Mouse (Mus musculus) ES-E14 (cell line): Measurements from ENCODE around the gene Cdhr4.

Source experiments
- HCFC1 ChIP-seq: IDR thresholded peaks from 2 replicates; pipeline ENCODE4 v1.6.1; 2012; ENCODE audit warnings: low read length, inconsistent platforms, borderline replicate concordance; ENCODE audit not compliant: insufficient read depth
- MAFK ChIP-seq: IDR thresholded peaks from 2 replicates; pipeline ENCODE4 v1.6.1; 2014; ENCODE audit warnings: mild to moderate bottlenecking, low read depth, low read length, inconsistent platforms; ENCODE audit not compliant: insufficient read depth
- ZNF384 ChIP-seq: IDR thresholded peaks from 2 replicates; pipeline ENCODE4 v1.6.1; 2012; ENCODE audit warnings: low read depth, low read length, inconsistent platforms

DNA sequence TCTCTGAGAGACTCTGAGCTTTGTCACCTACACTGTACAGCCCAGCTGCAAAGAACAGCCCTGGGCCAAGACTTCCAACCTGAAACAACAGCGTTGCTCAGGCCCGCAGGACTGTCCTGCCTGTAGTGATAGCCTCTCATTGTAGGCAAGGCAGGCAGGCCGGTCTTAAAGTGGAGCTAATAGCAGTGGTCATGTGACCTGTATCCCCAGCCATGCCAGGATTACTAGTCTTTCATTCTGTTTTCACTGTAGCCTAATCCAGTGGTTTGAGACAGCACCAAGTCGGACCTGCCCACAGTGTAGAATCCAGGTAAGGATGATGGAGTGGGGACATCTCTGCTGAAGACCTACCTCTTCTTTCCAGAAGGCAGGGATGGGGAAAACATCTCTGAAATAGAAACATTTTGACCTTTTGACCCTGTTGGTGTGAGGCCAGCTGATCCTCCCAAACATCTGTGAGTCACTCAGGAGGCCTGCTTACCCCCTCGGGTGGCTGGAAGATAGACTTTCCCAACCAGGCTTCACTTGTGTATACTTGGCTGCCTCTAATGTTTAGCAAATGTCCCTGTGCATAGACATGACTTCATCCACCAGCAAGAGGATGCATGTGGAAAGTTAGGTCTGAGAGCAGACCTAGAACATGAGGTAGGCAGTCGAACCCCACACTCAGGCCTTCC lies 36.5 kb upstream of the Cdhr4 start:
- TF ChIP-seq MAFK (no peak), HCFC1 (no peak), ZNF384 (no peak)
